Mouse (Mus musculus) hindbrain, embryonic 14.5 days (tissue): ENCODE measurements around the gene Nmnat1. TPM values are rescaled to one million over a fixed set of nuclear protein-coding genes. Genes with fewer than 3 reads are reported as not detected.
"Not testable (repeated sequence)": the region's sequence is repeated elsewhere in the genome, so short reads cannot be mapped to it uniquely, and the experiment has no call there.

ENCODE experiments used
- ATAC-seq: fragments of 200-750 bp; cut with Nextera tagmentation; 2 replicates; pipeline ENCODE4 v1.8.0; 2017; ENCODE audit warnings: moderate number of reproducible peaks, mild to moderate bottlenecking, moderate TSS enrichment, moderate library complexity; ENCODE audit not compliant: low FRiP score
- DNase-seq: peaks from one replicate; pipeline ENCODE4 v3.0.0-alpha.2; 2015; ENCODE audit warnings: low spot score
- H3K27ac ChIP-seq: fragments of 300-500 bp; sonication (generic); 2 replicates; pipeline ENCODE4 v1.5.1; 2014; ENCODE audit warnings: mild to moderate bottlenecking, moderate library complexity
- H3K27me3 ChIP-seq: fragments of 300-500 bp; sonication (generic); 2 replicates; pipeline ENCODE4 v1.6.1; 2014; ENCODE audit warnings: mild to moderate bottlenecking, low read length, mixed read lengths; ENCODE audit not compliant: control insufficient read depth, insufficient read depth
- H3K36me3 ChIP-seq: fragments of 300-500 bp; sonication (generic); replicated peaks from 2 replicates; pipeline ENCODE4 v1.6.1; 2014; ENCODE audit not compliant: control insufficient read depth, insufficient read depth
- H3K4me1 ChIP-seq: fragments of 300-500 bp; sonication (generic); replicated peaks from 2 replicates; pipeline ENCODE4 v1.6.1; 2014; ENCODE audit warnings: antibody characterized with exemption, low read length, mixed read lengths; ENCODE audit not compliant: control insufficient read depth, insufficient read depth
- H3K4me2 ChIP-seq: fragments of 300-500 bp; sonication (generic); replicated peaks from 2 replicates; pipeline ENCODE4 v1.6.1; 2014; ENCODE audit warnings: mild to moderate bottlenecking, moderate library complexity
- H3K4me3 ChIP-seq: fragments of 300-500 bp; sonication (generic); replicated peaks from 2 replicates; pipeline ENCODE4 v1.5.1; 2014; ENCODE audit warnings: mild to moderate bottlenecking, low read length
- H3K9ac ChIP-seq: fragments of 300-500 bp; sonication (generic); 2 replicates; pipeline ENCODE4 v1.6.1; 2014
- H3K9me3 ChIP-seq: fragments of 300-500 bp; sonication (generic); 2 replicates; pipeline ENCODE4 v1.6.1; 2016; ENCODE audit warnings: low read length; ENCODE audit not compliant: control insufficient read depth
- WGBS: fragments of 180-500 bp; shearing (Covaris S2); extraction: QIAGEN DNeasy Blood & Tissue Kit; methylation state at CpG from one replicate; pipeline ENCODE4 v1.1.7; 2014; 5-methylcytosine and 5-hydroxymethylcytosine counted together
- polyA plus RNA-seq: library from polyadenylated mRNA; unstranded; fragments of >200 nt; fragmentation: Nextera tagmentation; extraction: Ambion mirVana; gene quantifications from 2 replicates; pipeline ENCODE4 v1.2.1, GENCODE M21; 2014

The Nmnat1 gene
- polyA plus RNA-seq, 1 experiment from 2014 or later = 7.5 TPM

- WGBS = 96% methylated on average over 3 of the region's 3 CpGs
- ATAC-seq (no peak), DNase-seq (no peak)
- Histone ChIP-seq H3K4me2 (no peak overlapping the region), H3K9me3 (no peaks in the 10 kb centered on the region), H3K27ac (no peak overlapping the region), H3K27me3 (no peaks in the 10 kb centered on the region), H3K9ac (no peak overlapping the region), H3K4me3 (no peak overlapping the region), H3K36me3 (peaks cover 26% of the 10 kb centered on the region), H3K4me1 (no peaks in the 10 kb centered on the region)
These were observed 15.4 kb downstream of the Nmnat1 start for GRCm38 (mm10) chr4:149469557-149469956.

GRCm38 (mm10) chr4:149463435-149463950, 21.5 kb downstream of the Nmnat1 start:
- ATAC-seq (no peak), DNase-seq (no peak)
- H3K4me3 ChIP-seq = no peak overlapping the region
- no peaks in the 10 kb centered on the region; the same call in 1 of the 2 replicates for H3K36me3 ChIP-seq
- 86% methylated on average over 6 of the region's 6 CpGs for WGBS
- H3K27me3 ChIP-seq = no peaks in the 10 kb centered on the region
- no peak overlapping the region for H3K4me2 ChIP-seq
- H3K9me3 ChIP-seq = no peaks in the 10 kb centered on the region
- H3K9ac ChIP-seq = no peak overlapping the region
- no peaks in the 10 kb centered on the region for H3K4me1 ChIP-seq
- no peak overlapping the region for H3K27ac ChIP-seq

- H3K4me2 ChIP-seq = no peak overlapping the region
- no peaks in the 10 kb centered on the region for H3K36me3 ChIP-seq
- no peak overlapping the region for H3K27ac ChIP-seq
- ATAC-seq (no peak), DNase-seq (no peak)
- no peak overlapping the region for H3K4me3 ChIP-seq
- H3K27me3 ChIP-seq = no peaks in the 10 kb centered on the region
- 82% methylated on average over 6 of the region's 6 CpGs for WGBS
- H3K9ac ChIP-seq = no peak overlapping the region
- no peaks in the 10 kb centered on the region for H3K4me1 ChIP-seq
- no peaks in the 10 kb centered on the region for H3K9me3 ChIP-seq
These were observed 22.6 kb downstream of the Nmnat1 start for GRCm38 (mm10) chr4:149462305-149462971.

- no peaks in the 10 kb centered on the region for H3K27me3 ChIP-seq
- ATAC-seq (no peak), DNase-seq (no peak)
- WGBS = 63% methylated on average over 7 of the region's 7 CpGs
- H3K4me1 ChIP-seq = no peaks in the 10 kb centered on the region
- no peaks in the 10 kb centered on the region for H3K36me3 ChIP-seq
- H3K4me3 ChIP-seq = no peak overlapping the region
- H3K27ac ChIP-seq = no peak overlapping the region
- no peaks in the 10 kb centered on the region for H3K9me3 ChIP-seq
- H3K4me2 ChIP-seq = no peak overlapping the region
- H3K9ac ChIP-seq = no peak overlapping the region
These were observed 23.3 kb downstream of the Nmnat1 start for GRCm38 (mm10) chr4:149461579-149462304.

GRCm38 (mm10) chr4:149460475-149460874, 24.5 kb downstream of the Nmnat1 start:
- not testable (repeated sequence) for H3K27me3 ChIP-seq, H3K4me3 ChIP-seq, DNase-seq, H3K36me3 ChIP-seq, H3K4me1 ChIP-seq, H3K4me2 ChIP-seq, ATAC-seq, H3K9me3 ChIP-seq, H3K9ac ChIP-seq, H3K27ac ChIP-seq
- 84% methylated on average over 2 of the region's 2 CpGs for WGBS

- H3K4me1 ChIP-seq = no peaks in the 10 kb centered on the region
- ATAC-seq = no peak
These were observed 25.6 kb downstream of the Nmnat1 start for GRCm38 (mm10) chr4:149459425-149459824.

GRCm38 (mm10) chr4:149458526-149458925, 26.5 kb downstream of the Nmnat1 start:
- no peaks in the 10 kb centered on the region for H3K9me3 ChIP-seq
- H3K27ac ChIP-seq = no peak overlapping the region
- ATAC-seq (no peak), DNase-seq (no peak)
- H3K9ac ChIP-seq = no peak overlapping the region
- H3K27me3 ChIP-seq = no peaks in the 10 kb centered on the region
- no peak overlapping the region for H3K4me3 ChIP-seq
- H3K4me1 ChIP-seq = no peaks in the 10 kb centered on the region
- WGBS = 58% methylated on average over 5 of the region's 5 CpGs
- H3K4me2 ChIP-seq = no peak overlapping the region
- H3K36me3 ChIP-seq = no peaks in the 10 kb centered on the region

More at GRCm38 (mm10) chr4:149459425-149459824, 25.6 kb downstream of the Nmnat1 start:
- Histone ChIP-seq H3K4me3 (no peak overlapping the region), H3K36me3 (no peaks in the 10 kb centered on the region), H3K4me2 (no peak overlapping the region), H3K9me3 (no peaks in the 10 kb centered on the region), H3K9ac (no peak overlapping the region), H3K27ac (no peak overlapping the region), H3K27me3 (no peaks in the 10 kb centered on the region)
- DNase-seq = no peak
- WGBS = 78% methylated on average over 1 of the region's 1 CpGs

- H3K27ac ChIP-seq = no peak overlapping the region
- ATAC-seq = no peak
- H3K9me3 ChIP-seq = no peaks in the 10 kb centered on the region
- H3K4me3 ChIP-seq = no peak overlapping the region
- no peak overlapping the region for H3K4me2 ChIP-seq
- WGBS = 82% methylated on average over 6 of the region's 6 CpGs
- H3K9ac ChIP-seq = no peak overlapping the region
- DNase-seq = no peak
- H3K27me3 ChIP-seq = no peaks in the 10 kb centered on the region
- H3K36me3 ChIP-seq = no peaks in the 10 kb centered on the region
- no peaks in the 10 kb centered on the region for H3K4me1 ChIP-seq
These were observed 27.1 kb downstream of the Nmnat1 start for GRCm38 (mm10) chr4:149457831-149458430.

- not testable (repeated sequence) for H3K4me3 ChIP-seq, H3K27ac ChIP-seq, H3K27me3 ChIP-seq, H3K36me3 ChIP-seq, H3K9me3 ChIP-seq, H3K4me1 ChIP-seq, H3K4me2 ChIP-seq, ATAC-seq, DNase-seq, H3K9ac ChIP-seq
- 86% methylated on average over 26 of the region's 27 CpGs for WGBS
These were observed 27.8 kb downstream of the Nmnat1 start for GRCm38 (mm10) chr4:149457163-149457562.
